Mouse (Mus musculus) lung, adult 2 months (tissue): ENCODE data around the gene Tsx.

Source experiments
- CTCF ChIP-seq: fragments of 200-500 bp; IDR thresholded peaks from 2 replicates; pipeline ENCODE4 v1.5.1; 2011; ENCODE audit warnings: mild to moderate bottlenecking, low read length, control low read depth; ENCODE audit not compliant: insufficient read depth
- POLR2A ChIP-seq: fragments of 200-500 bp; IDR thresholded peaks from 2 replicates; pipeline ENCODE4 v1.6.1; 2011; ENCODE audit warnings: low read depth, mild to moderate bottlenecking, control low read depth, low read length, borderline replicate concordance; ENCODE audit errors: extremely low read depth

- TF ChIP-seq POLR2A, result no peak
- 0 out of 2 replicates have a peak, but pooled peaks have one; percentile 5 for TF ChIP-seq CTCF
Measured at GRCm38 (mm10) chrX:103460056-103460455, 45.8 kb downstream of the Tsx start.
